Mouse (Mus musculus) telencephalon, adult 2 months (tissue): Measurements from ENCODE around the gene Cenpp.

ENCODE experiments used
- DNase-seq: peaks from one replicate; pipeline ENCODE4 v3.0.0-alpha.2; 2011; ENCODE audit warnings: low read depth, low spot score

Gene Cenpp

GRCm38 (mm10) chr13:49530636-49531035 lies 121.9 kb downstream of the Cenpp start:
- DNase-seq: no peak

- DNase-seq: no peak
Measured at GRCm38 (mm10) chr13:49526235-49526634, 126.3 kb downstream of the Cenpp start.

DNA sequence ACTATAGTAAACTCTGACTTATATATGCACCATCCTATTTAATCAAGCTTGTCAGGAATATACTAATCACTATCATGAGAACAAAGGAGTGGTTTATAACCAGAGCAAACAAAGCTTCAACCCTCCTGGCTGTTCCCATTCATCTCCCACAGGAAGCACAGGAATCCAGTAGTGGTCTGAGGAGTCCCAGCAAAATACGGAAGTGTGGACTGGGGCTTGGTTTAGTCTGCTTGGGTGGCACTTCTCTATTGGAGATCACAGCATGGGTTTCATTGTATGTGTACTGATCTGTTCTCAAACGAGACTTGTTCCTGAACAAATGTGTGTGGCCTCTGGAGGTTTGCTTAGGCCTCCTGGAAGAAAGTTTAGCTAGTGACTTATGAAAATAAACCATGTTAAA lies 133.8 kb downstream of the Cenpp start:
- no peak for DNase-seq

DNA sequence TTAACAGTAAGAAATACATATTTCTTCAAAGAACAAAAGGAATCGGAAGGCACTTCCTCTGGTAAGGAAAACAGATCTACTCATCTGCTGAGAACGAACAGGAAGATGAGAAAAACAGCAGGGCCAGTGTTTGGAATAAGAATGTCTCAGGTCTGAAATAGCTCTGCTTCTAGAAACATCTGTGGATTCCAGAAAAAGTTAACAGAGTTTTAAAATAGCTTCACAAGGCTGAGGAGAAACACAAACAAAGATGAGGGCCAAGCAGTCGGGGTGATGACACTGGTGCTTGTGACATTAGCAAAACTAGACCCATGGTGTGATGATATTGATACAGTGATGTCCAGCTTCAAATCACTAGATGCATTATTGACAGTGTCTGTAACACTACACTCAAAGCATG lies 145.4 kb downstream of the Cenpp start:
- DNase-seq: no peak

GRCm38 (mm10) chr13:49505776-49506175 lies 146.8 kb downstream of the Cenpp start:
- DNase-seq: no peak

DNA sequence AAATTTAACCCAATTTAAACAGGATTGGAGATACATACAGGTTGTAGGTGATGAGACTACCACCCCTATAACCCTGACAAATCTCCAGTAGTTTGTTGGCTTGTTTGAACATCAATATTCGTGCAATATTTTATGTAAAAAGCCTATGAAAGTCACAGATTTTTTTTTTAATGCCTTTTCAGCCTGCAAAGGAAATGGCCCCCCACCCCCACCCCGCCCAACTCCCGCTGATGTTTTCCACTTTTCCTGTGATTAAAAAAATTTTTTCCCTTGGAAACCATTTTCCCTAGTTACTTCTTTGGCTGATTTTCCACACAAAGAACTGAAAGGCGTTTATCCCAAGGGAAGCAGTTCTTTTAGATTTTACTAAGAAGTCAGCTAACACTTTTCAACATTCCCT lies 148.1 kb downstream of the Cenpp start, which contains the start of gene Ecm2:
Ecm2 (plus strand) TSS at position 301 of the 400 bp plus-strand sequence.
- no peak for DNase-seq

- peak; percentile 12 for DNase-seq
Measured at GRCm38 (mm10) chr13:49492376-49493368, 159.9 kb downstream of the Cenpp start, which contains the start of gene Tes3-ps. TSS of gene Tes3-ps (plus strand) at chr13:49493318.

DNA sequence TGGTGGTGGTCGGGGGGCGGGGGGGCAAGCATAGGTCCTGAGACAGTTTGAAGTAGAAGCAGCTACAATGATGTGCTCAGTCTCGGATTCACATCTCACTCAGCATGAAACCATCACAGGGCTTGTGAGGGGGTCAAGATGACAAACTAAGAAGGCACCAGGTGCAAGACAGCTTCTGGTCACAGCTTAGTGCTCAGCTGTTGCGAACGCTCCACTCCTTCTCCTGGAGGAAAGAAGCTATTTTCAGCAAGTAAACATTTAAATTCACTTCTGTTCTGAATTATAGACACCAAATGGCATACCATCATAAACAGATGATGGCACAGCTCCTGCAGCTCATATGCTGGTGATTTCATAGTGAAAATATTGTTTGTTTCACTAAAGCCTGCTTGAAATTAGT lies 167.2 kb downstream of the Cenpp start:
- DNase-seq: peak; percentile 24

GRCm38 (mm10) chr13:49480551-49480950 lies 172.0 kb downstream of the Cenpp start:
- no peak for DNase-seq

DNA sequence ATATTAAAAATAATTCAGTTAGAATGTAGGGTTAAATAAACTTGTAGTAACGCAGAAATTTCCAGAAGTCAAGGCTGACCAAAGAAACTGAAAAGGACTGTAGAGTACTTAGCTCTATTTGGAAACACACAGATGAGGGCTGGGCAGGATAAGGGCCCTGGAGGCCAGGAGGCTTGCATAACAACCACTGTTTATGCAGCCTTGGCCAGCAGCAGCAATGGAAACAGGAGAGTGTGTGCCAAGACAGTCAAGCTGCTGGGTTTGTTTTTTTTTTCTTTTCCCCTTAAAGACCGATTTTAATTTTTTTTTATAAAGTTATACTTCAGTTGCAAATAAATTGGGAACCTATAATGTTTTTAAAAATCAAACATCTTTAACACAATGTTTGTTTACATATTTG lies 172.5 kb downstream of the Cenpp start:
- no peak for DNase-seq

DNA sequence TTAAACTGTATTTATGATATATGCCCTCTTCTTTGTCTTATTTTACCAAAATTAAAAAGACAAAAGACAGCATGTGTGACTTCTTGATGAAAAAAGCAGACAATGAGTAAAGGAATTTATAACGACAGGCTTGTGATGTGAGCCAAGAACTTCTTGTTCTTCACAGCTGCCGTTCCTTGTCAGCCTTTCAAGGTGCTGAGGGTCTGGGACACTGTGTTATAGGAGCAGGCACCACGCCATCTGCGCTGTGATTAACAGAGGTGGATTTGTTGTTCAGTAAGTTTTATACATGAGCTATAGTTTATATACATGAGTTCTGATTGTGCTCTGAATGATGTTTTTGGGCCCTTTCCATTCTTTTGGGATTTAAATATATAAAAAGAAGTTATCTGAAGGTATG lies 173.2 kb downstream of the Cenpp start:
- DNase-seq: no peak

DNA sequence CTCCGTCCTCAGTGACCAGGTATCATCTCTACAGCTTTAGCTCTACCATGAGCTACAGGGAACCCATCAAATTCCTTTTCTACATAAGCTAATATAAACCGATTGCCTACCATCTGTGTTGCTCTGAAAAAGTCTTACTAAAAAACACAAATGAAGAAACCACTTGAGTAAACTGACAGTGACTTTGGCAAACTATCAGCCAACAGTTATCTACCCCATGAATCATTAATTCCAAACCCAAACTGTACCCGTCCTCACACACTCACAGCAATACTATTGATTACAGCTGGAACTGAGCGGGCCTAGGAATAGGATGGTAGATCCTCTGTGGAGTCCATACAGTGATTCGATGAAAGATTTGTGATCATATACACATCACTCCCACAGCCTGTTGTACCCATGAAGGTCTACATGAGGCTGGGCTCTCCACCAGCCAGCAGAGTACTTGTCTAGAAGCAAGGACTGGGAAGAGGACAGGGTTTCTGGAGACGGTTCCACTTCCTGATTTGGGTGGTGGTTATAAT lies 173.7 kb downstream of the Cenpp start:
- no peak for DNase-seq

DNA sequence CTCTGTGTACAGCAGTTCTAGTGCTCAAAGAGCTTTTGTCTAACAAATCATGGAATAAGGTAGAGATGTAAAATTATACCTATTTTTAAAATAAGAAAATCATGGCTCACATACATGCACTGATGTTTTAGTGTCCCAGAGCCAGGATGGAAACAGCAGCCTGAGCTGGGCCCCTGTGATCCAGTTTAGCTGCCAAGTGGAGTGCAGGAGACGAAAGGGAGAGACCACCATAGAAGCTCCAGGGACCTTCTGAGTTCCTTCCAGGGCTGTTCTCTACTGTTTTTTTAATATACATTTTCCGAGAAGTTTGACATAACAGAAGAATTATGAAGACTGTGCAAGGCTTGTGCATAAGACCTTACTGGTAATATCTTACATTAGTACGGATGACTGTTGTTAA lies 174.7 kb downstream of the Cenpp start:
- DNase-seq: no peak

GRCm38 (mm10) chr13:49472676-49473005 lies 179.9 kb downstream of the Cenpp start:
- DNase-seq: no peak

DNA sequence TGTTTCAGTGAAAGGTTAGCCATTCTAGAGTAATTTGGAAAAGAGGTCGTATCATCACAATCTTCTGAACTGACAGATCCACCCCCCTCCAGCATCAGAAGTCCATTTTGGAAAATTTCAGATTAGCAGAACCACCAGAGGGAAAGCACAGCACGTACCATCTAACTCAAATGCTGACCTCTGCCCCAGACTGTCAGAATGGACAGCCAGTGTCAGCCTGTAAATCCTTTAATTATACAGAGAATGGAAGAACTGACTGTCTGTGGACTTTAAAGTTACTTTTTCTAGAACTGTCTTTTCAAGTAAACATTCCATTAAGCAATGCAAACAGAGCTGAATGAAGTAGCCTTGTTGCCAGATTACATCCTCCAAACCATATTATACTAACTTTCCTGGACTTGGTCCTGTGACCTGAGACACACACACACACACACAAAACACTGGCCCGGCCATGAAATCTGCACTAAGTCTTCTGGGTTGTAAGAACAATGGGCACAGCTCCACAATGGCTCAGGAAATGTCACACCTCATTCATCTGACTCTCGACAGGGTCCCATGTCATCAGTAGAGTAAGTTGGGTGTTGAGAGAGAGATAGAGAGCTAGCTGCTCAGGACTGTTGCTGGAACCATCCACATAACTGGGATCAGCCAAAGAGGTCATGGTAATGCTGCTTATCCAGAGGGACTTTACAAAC lies 180.5 kb downstream of the Cenpp start:
- DNase-seq: no peak

DNA sequence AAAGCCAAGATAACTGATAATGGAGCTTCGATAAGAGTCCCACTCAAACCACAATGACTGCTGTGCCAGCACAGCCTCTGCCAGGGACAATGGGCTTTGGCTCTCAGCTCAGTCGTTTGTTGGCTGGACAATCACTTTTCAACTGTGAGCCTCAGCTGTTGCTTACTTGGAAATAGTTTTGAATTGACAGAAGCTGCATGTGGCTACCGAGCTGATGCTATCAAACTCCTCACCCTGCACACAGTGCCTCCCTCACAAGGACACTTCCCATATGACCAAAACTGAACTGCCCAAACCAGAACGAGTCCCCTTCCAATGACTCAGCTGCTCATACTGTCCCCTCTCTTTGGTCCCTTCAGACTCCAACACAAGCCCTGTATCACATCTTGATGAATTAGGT lies 181.8 kb downstream of the Cenpp start:
- DNase-seq: no peak

DNA sequence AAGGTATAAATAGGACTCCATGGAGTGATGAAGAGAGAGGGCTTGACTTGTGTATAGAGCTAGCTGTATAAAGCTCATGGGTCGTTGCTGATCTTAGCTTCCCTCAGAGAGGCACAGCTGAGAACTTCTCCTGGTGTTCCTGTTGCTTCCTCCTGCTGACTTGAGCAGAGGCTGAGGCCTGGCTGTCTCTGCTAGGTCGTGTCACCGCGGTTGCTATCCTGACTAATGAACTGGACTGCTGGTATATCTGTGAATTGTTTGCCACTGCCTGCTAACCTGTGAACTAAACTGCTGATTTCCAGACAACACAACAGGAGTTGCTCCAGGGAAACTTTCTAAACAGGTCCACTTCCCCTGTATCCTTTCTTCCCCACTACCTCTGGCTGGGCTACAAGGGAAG lies 182.3 kb downstream of the Cenpp start:
- no peak for DNase-seq

DNA sequence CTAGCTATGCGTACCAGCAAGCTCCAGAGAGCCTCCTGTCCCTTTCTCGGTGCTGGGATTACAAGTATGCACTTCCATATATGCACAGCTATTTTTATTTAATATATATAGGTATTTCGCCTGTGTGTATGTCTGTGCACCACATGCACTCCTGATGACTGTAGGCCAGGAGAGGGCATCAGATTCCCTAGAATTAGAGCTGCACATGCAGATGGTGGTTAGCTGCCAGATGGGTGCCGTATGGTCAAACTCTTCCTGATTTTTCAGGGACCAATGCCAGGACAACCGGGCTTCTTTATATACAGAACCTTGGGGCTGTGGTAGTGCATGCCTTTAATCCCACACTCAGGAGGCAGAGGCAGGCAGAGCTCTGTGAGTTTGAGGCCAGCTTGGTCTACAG lies 183.6 kb downstream of the Cenpp start:
- DNase-seq: no peak

GRCm38 (mm10) chr13:49467585-49467984 lies 185.0 kb downstream of the Cenpp start:
- no peak for DNase-seq

DNA sequence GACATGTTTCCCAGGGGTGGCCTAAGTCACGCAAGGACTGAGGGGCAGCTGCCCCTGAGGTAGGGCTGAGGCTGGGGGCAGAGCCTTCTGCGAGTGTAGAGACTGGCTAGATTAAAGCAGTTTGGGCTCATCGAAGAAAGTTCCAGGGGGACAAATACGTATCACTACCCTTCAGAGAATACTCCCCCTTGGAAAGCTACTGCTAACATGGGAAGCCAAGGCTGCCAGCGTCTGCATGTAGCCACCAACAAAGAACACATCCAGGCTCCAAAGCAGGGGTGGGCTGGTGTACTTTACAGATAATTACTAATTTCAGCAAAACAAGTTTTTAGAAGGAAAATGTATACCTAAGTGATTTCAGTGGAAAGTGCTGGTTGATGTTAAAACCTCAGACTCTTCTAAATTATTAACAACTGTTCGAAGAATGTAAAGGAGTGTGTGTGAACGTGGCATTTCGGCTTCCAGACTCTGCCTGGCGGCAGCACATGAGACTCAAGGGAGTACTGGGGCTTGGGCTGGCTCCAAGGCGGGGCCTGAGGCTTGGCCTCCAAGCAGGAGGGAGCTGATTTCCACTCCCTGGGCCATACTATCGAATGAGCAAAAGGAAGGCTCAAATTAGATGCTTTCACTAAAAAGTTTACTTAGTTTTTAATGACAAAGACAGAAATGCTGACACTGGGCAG lies 186.1 kb downstream of the Cenpp start:
- DNase-seq: no peak

DNA sequence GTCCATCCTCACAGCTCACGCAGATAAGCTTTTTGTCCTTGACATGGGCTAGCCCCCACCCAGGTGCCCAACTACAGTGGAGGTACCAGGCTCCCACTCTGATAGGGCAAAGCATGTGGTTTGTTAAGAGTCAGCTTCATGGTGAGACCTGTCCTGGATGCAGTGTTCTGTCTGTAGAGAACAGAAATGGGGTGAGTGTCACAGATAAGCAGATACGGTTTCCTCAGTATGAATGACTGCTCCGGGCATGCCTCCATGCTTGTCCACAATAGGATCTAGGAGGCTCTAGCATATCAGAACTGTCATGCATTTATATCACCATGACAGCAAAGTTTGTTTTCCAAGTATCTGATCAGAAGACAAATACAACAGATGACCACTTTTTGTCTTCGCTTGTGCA lies 186.7 kb downstream of the Cenpp start:
- DNase-seq: no peak

GRCm38 (mm10) chr13:49462921-49463320 lies 189.7 kb downstream of the Cenpp start:
- DNase-seq: no peak
